Mouse (Mus musculus) limb, embryonic 12.5 days (tissue): ENCODE data around the gene Abcf3. TPM values are rescaled to one million over a fixed set of nuclear protein-coding genes. Genes with fewer than 3 reads are reported as not detected.

Source experiments
- ATAC-seq: fragments of 200-750 bp; cut with Nextera tagmentation; 2 replicates; pipeline ENCODE4 v1.8.0; 2017; ENCODE audit warnings: low read depth, moderate TSS enrichment; ENCODE audit not compliant: insufficient number of reproducible peaks, insufficient read depth, low FRiP score, low TSS enrichment
- H3K27ac ChIP-seq: fragments of 300-500 bp; sonication (generic); 2 replicates; pipeline ENCODE4 v1.5.1; 2016; ENCODE audit warnings: mild to moderate bottlenecking, moderate library complexity
- H3K27me3 ChIP-seq: fragments of 300-500 bp; sonication (generic); 2 replicates; pipeline ENCODE4 v1.6.1; 2016; ENCODE audit warnings: mild to moderate bottlenecking, moderate library complexity
- H3K36me3 ChIP-seq: fragments of 300-500 bp; sonication (generic); 2 replicates; pipeline ENCODE4 v1.6.1; 2016; ENCODE audit warnings: mild to moderate bottlenecking, moderate library complexity
- H3K4me1 ChIP-seq: fragments of 300-500 bp; sonication (generic); replicated peaks from 2 replicates; pipeline ENCODE4 v1.6.1; 2016
- H3K4me2 ChIP-seq: fragments of 300-500 bp; sonication (generic); 2 replicates; pipeline ENCODE4 v1.6.1; 2016; ENCODE audit warnings: mild to moderate bottlenecking, moderate library complexity
- H3K4me3 ChIP-seq: fragments of 300-500 bp; sonication (generic); replicated peaks from 2 replicates; pipeline ENCODE4 v1.5.1; 2016; ENCODE audit warnings: mild to moderate bottlenecking
- H3K9ac ChIP-seq: fragments of 300-500 bp; sonication (generic); replicated peaks from 2 replicates; pipeline ENCODE4 v1.6.1; 2016; ENCODE audit warnings: mild to moderate bottlenecking, moderate library complexity
- H3K9me3 ChIP-seq: fragments of 300-500 bp; sonication (generic); 2 replicates; pipeline ENCODE4 v1.6.1; 2016; ENCODE audit warnings: mild to moderate bottlenecking, moderate library complexity
- WGBS: fragments of 180-500 bp; shearing (Covaris S2); methylation state at CpG from one replicate; pipeline ENCODE4 v1.1.7; 2016; 5-methylcytosine and 5-hydroxymethylcytosine counted together
- microRNA counts: library from miRNA; unstranded; fragments of <30 nt; microRNA quantifications from one replicate; lab custom pipeline; 2017
- microRNA-seq: library from miRNA; unstranded; fragments of <30 nt; microRNA quantifications from one replicate; pipeline ENCODE4, GENCODE M21; 2017
- polyA plus RNA-seq: library from polyadenylated mRNA; unstranded; fragments of >200 nt; fragmentation: Nextera tagmentation; extraction: Ambion mirVana; gene quantifications from 2 replicates; pipeline ENCODE4 v1.2.1, GENCODE M21; 2016

The Abcf3 gene
- polyA plus RNA-seq, 1 experiment from 2014 or later = 69.8 TPM

- H3K4me1 ChIP-seq = peaks cover 12% of the 10 kb centered on the region
- 86% methylated on average over 7 of the region's 7 CpGs for WGBS
- no peak overlapping the region for H3K4me3 ChIP-seq
- no peak overlapping the region for H3K4me2 ChIP-seq
- no peaks in the 10 kb centered on the region for H3K36me3 ChIP-seq
- H3K9ac ChIP-seq = no peak overlapping the region
- H3K9me3 ChIP-seq = no peaks in the 10 kb centered on the region
- no peak overlapping the region for H3K27ac ChIP-seq
- ATAC-seq = no peak
- H3K27me3 ChIP-seq = peaks cover 61% of the 10 kb centered on the region
Measured at GRCm38 (mm10) chr16:20595060-20595673, 46.8 kb downstream of the Abcf3 start.

- Histone ChIP-seq H3K9me3 (no peaks in the 10 kb centered on the region), H3K4me1 (peaks cover 7% of the 10 kb centered on the region), H3K36me3 (no peaks in the 10 kb centered on the region), H3K4me2 (no peak overlapping the region), H3K4me3 (no peak overlapping the region), H3K27ac (no peak overlapping the region), H3K27me3 (peaks cover 55% of the 10 kb centered on the region), H3K9ac (no peak overlapping the region)
- no peak for ATAC-seq
- 85% methylated on average over 4 of the region's 4 CpGs for WGBS
Measured at GRCm38 (mm10) chr16:20595737-20596136, 47.4 kb downstream of the Abcf3 start.

- Histone ChIP-seq H3K4me3 (no peak overlapping the region), H3K9me3 (no peaks in the 10 kb centered on the region), H3K9ac (no peak overlapping the region), H3K4me2 (no peak overlapping the region), H3K27me3 (peaks cover 44% of the 10 kb centered on the region), H3K36me3 (no peaks in the 10 kb centered on the region), H3K4me1 (no peaks in the 10 kb centered on the region), H3K27ac (no peak overlapping the region)
- ATAC-seq = no peak
- WGBS = 43% methylated on average over 7 of the region's 7 CpGs
Measured at GRCm38 (mm10) chr16:20596687-20597441, 48.5 kb downstream of the Abcf3 start.

- no peak for ATAC-seq
- H3K27ac ChIP-seq = no peak overlapping the region
- H3K4me1 ChIP-seq = no peaks in the 10 kb centered on the region
- no peak overlapping the region for H3K4me2 ChIP-seq
- H3K9ac ChIP-seq = no peak overlapping the region
- H3K4me3 ChIP-seq = no peak overlapping the region
- H3K9me3 ChIP-seq = no peaks in the 10 kb centered on the region
- H3K27me3 ChIP-seq = peaks cover 10% of the 10 kb centered on the region
- 83% methylated on average over 5 of the region's 5 CpGs for WGBS
- peaks cover 18% of the 10 kb centered on the region for H3K36me3 ChIP-seq
Measured at GRCm38 (mm10) chr16:20600511-20600910, 52.1 kb downstream of the Abcf3 start.

GRCm38 (mm10) chr16:20604705-20605104 lies 56.3 kb downstream of the Abcf3 start:
- Histone ChIP-seq H3K9ac (no peak overlapping the region), H3K27ac (no peak overlapping the region), H3K4me1 (peaks cover 4% of the 10 kb centered on the region), H3K27me3 (no peaks in the 10 kb centered on the region), H3K4me3 (no peak overlapping the region), H3K36me3 (peaks cover 45% of the 10 kb centered on the region), H3K9me3 (no peaks in the 10 kb centered on the region), H3K4me2 (no peak overlapping the region)
- no peak for ATAC-seq
- WGBS = 75% methylated on average over 9 of the region's 9 CpGs

- Histone ChIP-seq H3K4me2 (peak overlapping the region; percentile 80), H3K36me3 (peaks cover 25% of the 10 kb centered on the region), H3K9ac (peak overlapping the region; percentile 79), H3K27me3 (no peaks in the 10 kb centered on the region), H3K27ac (peak overlapping the region; percentile 78), H3K4me3 (peak overlapping the region; percentile 88), H3K4me1 (peaks cover 18% of the 10 kb centered on the region), H3K9me3 (no peaks in the 10 kb centered on the region)
- under 1% methylated on average over 28 of the region's 28 CpGs for WGBS
- ATAC-seq = peak; percentile 41
Measured at GRCm38 (mm10) chr16:20610501-20611356, 62.4 kb downstream of the Abcf3 start.

MicroRNAs within 50 kb of the gene (microRNA counts, 519-probe panel; counts per million panel counts)
- microRNA mmu-miR-1224 (lab: Ali Mortazavi, UCI) = 4,741 counts per million, percentile 41 among the panel's probes with 10 or more counts

Small RNA genes within 50 kb of the gene (microRNA-seq; reads per million reads assigned to microRNA genes)
- gene Mir1224 = 0.93 reads per million

Other genes starting within 250 kb of the Abcf3 start
- 104 and 105 TPM in 2 replicates for gene Parl, start 246.2 kb upstream of the Abcf3 start, polyA plus RNA-seq
- gene Cyp2ab1, start 223.2 kb upstream of the Abcf3 start, polyA plus RNA-seq = not detected in 2 replicates
- 85.1 and 92.7 TPM in 2 replicates for gene Abcc5, start 122.2 kb upstream of the Abcf3 start, polyA plus RNA-seq
- 140 and 144 TPM in 2 replicates for gene Eif2b5, start 49.8 kb upstream of the Abcf3 start, polyA plus RNA-seq
- gene Dvl3, start 31.6 kb upstream of the Abcf3 start, polyA plus RNA-seq = 27.8 and 35.3 TPM in 2 replicates
- 616 and 634 TPM in 2 replicates for gene Ap2m1, start 13.1 kb upstream of the Abcf3 start, polyA plus RNA-seq
- gene Vwa5b2, start 40.9 kb downstream of the Abcf3 start, polyA plus RNA-seq = 0.93 and 1.2 TPM in 2 replicates
- 32.7 and 36.6 TPM in 2 replicates for gene Eef1akmt4, start 63.0 kb downstream of the Abcf3 start, polyA plus RNA-seq
- not detected in 2 replicates for gene Gm49333, start 63.0 kb downstream of the Abcf3 start, polyA plus RNA-seq
- 35.5 and 42.5 TPM in 2 replicates for gene Alg3, start 63.2 kb downstream of the Abcf3 start, polyA plus RNA-seq
- gene Camk2n2, start 72.7 kb downstream of the Abcf3 start, polyA plus RNA-seq = 1.1 and 1.2 TPM in 2 replicates
- gene Ece2, start 81.3 kb downstream of the Abcf3 start, polyA plus RNA-seq = 5.9 TPM in 2 replicates
- gene Psmd2, start 103.1 kb downstream of the Abcf3 start, polyA plus RNA-seq = 414 and 424 TPM in 2 replicates
- 204 and 218 TPM in 2 replicates for gene Eif4g1, start 119.7 kb downstream of the Abcf3 start, polyA plus RNA-seq
- 5.3 and 7.4 TPM in 2 replicates for gene Fam131a, start 144.7 kb downstream of the Abcf3 start, polyA plus RNA-seq
- gene Polr2h, start 169.1 kb downstream of the Abcf3 start, polyA plus RNA-seq = 114 and 118 TPM in 2 replicates
- 31.1 and 31.9 TPM in 2 replicates for gene Clcn2, start 169.2 kb downstream of the Abcf3 start, polyA plus RNA-seq
- gene Chrd, start 184.6 kb downstream of the Abcf3 start, polyA plus RNA-seq = 5.0 and 5.1 TPM in 2 replicates
- 0.48 and 0.56 TPM in 2 replicates for gene Thpo, start 185.9 kb downstream of the Abcf3 start, polyA plus RNA-seq